Mouse (Mus musculus) ES-E14 (cell line): Measurements from ENCODE around the gene Ptpn1.

Experiments
- CHD2 ChIP-seq: IDR thresholded peaks from 2 replicates; pipeline ENCODE4 v1.6.1; 2014; ENCODE audit warnings: mild to moderate bottlenecking, low read depth, low read length, inconsistent platforms
- HCFC1 ChIP-seq: IDR thresholded peaks from 2 replicates; pipeline ENCODE4 v1.6.1; 2012; ENCODE audit warnings: low read length, inconsistent platforms, borderline replicate concordance; ENCODE audit not compliant: insufficient read depth
- ZC3H11A ChIP-seq: IDR thresholded peaks from 2 replicates; pipeline ENCODE4 v1.6.1; 2012; ENCODE audit warnings: low read depth, mild to moderate bottlenecking, inconsistent platforms, low read length, borderline replicate concordance
- ZNF384 ChIP-seq: IDR thresholded peaks from 2 replicates; pipeline ENCODE4 v1.6.1; 2012; ENCODE audit warnings: low read depth, low read length, inconsistent platforms

DNA sequence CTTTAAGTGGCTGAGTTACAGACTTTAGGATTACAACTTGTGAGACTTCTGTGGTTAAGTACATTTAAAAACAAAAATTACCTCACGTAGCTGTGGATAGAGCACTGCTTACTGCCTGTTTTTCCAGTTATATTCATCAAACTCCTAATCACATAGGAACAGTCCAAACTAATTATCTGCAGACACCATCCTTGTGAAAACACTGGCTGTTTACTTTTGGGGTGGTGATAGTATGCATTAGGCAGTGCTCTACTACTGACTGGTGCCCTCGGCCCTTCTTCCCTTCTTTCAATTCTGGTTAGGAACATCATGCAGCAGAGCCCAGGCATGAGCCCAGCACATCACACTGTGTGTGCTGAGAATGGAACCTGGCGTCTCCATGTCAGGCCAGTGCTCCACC, 15.4 kb downstream of the Ptpn1 start:
- TF ChIP-seq HCFC1 (no peak), CHD2 (no peak), ZC3H11A (no peak), ZNF384 (no peak)
